Mouse (Mus musculus) midbrain, embryonic 12.5 days (tissue): ENCODE data around the gene Ryr2. TPM values are rescaled to one million over a fixed set of nuclear protein-coding genes. Genes with fewer than 3 reads are reported as not detected.
A peak's percentile ranks its signal among the peaks of the same experiment; 100 is the strongest.
"Not testable (repeated sequence)": the region's sequence is repeated elsewhere in the genome, so short reads cannot be mapped to it uniquely, and the experiment has no call there.

Source experiments
- ATAC-seq: fragments of 200-750 bp; cut with Nextera tagmentation; 2 replicates; pipeline ENCODE4 v1.8.0; 2017; ENCODE audit warnings: low read depth, moderate TSS enrichment, moderate library complexity; ENCODE audit not compliant: low FRiP score
- H3K27ac ChIP-seq: fragments of 300-500 bp; sonication (generic); replicated peaks from 2 replicates; pipeline ENCODE4 v1.5.1; 2016; ENCODE audit warnings: mild to moderate bottlenecking
- H3K27me3 ChIP-seq: fragments of 300-500 bp; sonication (generic); 2 replicates; pipeline ENCODE4 v1.6.1; 2016; ENCODE audit warnings: mild to moderate bottlenecking
- H3K36me3 ChIP-seq: fragments of 300-500 bp; sonication (generic); 2 replicates; pipeline ENCODE4 v1.6.1; 2016
- H3K4me1 ChIP-seq: fragments of 300-500 bp; sonication (generic); 2 replicates; pipeline ENCODE4 v1.6.1; 2016
- H3K4me2 ChIP-seq: fragments of 300-500 bp; sonication (generic); replicated peaks from 2 replicates; pipeline ENCODE4 v1.6.1; 2016; ENCODE audit warnings: mild to moderate bottlenecking, moderate library complexity
- H3K4me3 ChIP-seq: fragments of 300-500 bp; sonication (generic); 2 replicates; pipeline ENCODE4 v1.5.1; 2016; ENCODE audit warnings: mild to moderate bottlenecking
- H3K9ac ChIP-seq: fragments of 300-500 bp; sonication (generic); replicated peaks from 2 replicates; pipeline ENCODE4 v1.6.1; 2016; ENCODE audit warnings: mild to moderate bottlenecking, moderate library complexity
- H3K9me3 ChIP-seq: fragments of 300-500 bp; sonication (generic); 2 replicates; pipeline ENCODE4 v1.6.1; 2016; ENCODE audit warnings: mild to moderate bottlenecking
- WGBS: fragments of 180-500 bp; shearing (Covaris S2); methylation state at CpG from one replicate; pipeline ENCODE4 v1.1.7; 2016; 5-methylcytosine and 5-hydroxymethylcytosine counted together
- polyA plus RNA-seq: library from polyadenylated mRNA; unstranded; fragments of >200 nt; fragmentation: Nextera tagmentation; extraction: Ambion mirVana; gene quantifications from 2 replicates; pipeline ENCODE4 v1.2.1, GENCODE M21; 2016

Ryr2 gene
- polyA plus RNA-seq, 1 experiment from 2014 or later = 0.70 TPM

- H3K4me3 ChIP-seq = no peak overlapping the region
- no peaks in the 10 kb centered on the region for H3K9me3 ChIP-seq
- H3K4me2 ChIP-seq = no peak overlapping the region
- H3K36me3 ChIP-seq = no peaks in the 10 kb centered on the region
- no peaks in the 10 kb centered on the region for H3K4me1 ChIP-seq
- no peaks in the 10 kb centered on the region for H3K27me3 ChIP-seq
- ATAC-seq = 0 out of 2 replicates have a peak, but pooled peaks have one; percentile 30
- H3K9ac ChIP-seq = no peak overlapping the region
- H3K27ac ChIP-seq = no peak overlapping the region
Measured at GRCm38 (mm10) chr13:11959488-11960174, 147.1 kb downstream of the Ryr2 start.

GRCm38 (mm10) chr13:11958854-11959253, 147.9 kb downstream of the Ryr2 start:
- ATAC-seq = no peak
- H3K36me3 ChIP-seq = no peaks in the 10 kb centered on the region
- no peak overlapping the region for H3K27ac ChIP-seq
- H3K4me3 ChIP-seq = no peak overlapping the region
- 77% methylated on average over 3 of the region's 3 CpGs for WGBS
- H3K4me1 ChIP-seq = no peaks in the 10 kb centered on the region
- H3K9me3 ChIP-seq = no peaks in the 10 kb centered on the region
- no peaks in the 10 kb centered on the region for H3K27me3 ChIP-seq
- no peak overlapping the region for H3K9ac ChIP-seq
- H3K4me2 ChIP-seq = no peak overlapping the region

- no peak overlapping the region for H3K4me3 ChIP-seq
- ATAC-seq = no peak
- H3K27me3 ChIP-seq = no peaks in the 10 kb centered on the region
- whole genome bisulfite sequencing = 90% methylated on average over 4 of the region's 4 CpGs
- no peak overlapping the region for H3K27ac ChIP-seq
- H3K4me2 ChIP-seq = no peak overlapping the region
- H3K9me3 ChIP-seq = no peaks in the 10 kb centered on the region
- H3K36me3 ChIP-seq = no peaks in the 10 kb centered on the region
- no peak overlapping the region for H3K9ac ChIP-seq
- no peaks in the 10 kb centered on the region for H3K4me1 ChIP-seq
Measured at GRCm38 (mm10) chr13:11958271-11958670, 148.5 kb downstream of the Ryr2 start.

- Histone ChIP-seq H3K4me3 (no peak overlapping the region), H3K27me3 (no peaks in the 10 kb centered on the region), H3K4me2 (no peak overlapping the region), H3K4me1 (no peaks in the 10 kb centered on the region), H3K27ac (no peak overlapping the region), H3K9me3 (no peaks in the 10 kb centered on the region), H3K36me3 (no peaks in the 10 kb centered on the region), H3K9ac (no peak overlapping the region)
- no peak for ATAC-seq
- WGBS = 70% methylated on average over 3 of the region's 3 CpGs
Measured at GRCm38 (mm10) chr13:11951951-11952350, 154.8 kb downstream of the Ryr2 start.

- Histone ChIP-seq H3K4me3 (no peak overlapping the region), H3K27me3 (no peaks in the 10 kb centered on the region), H3K36me3 (no peaks in the 10 kb centered on the region), H3K4me1 (no peaks in the 10 kb centered on the region), H3K4me2 (no peak overlapping the region), H3K9me3 (no peaks in the 10 kb centered on the region), H3K9ac (no peak overlapping the region), H3K27ac (no peak overlapping the region)
- WGBS = 98% methylated on average over 2 of the region's 2 CpGs
- ATAC-seq = no peak
Measured at GRCm38 (mm10) chr13:11945740-11946139, 161.0 kb downstream of the Ryr2 start.

- H3K4me1 ChIP-seq = no peaks in the 10 kb centered on the region
- H3K9ac ChIP-seq = no peak overlapping the region
- H3K27ac ChIP-seq = no peak overlapping the region
- WGBS = 91% methylated on average over 4 of the region's 4 CpGs
- ATAC-seq = no peak
- H3K4me3 ChIP-seq = no peak overlapping the region
- no peak overlapping the region for H3K4me2 ChIP-seq
- H3K27me3 ChIP-seq = no peaks in the 10 kb centered on the region
- no peaks in the 10 kb centered on the region for H3K36me3 ChIP-seq
- H3K9me3 ChIP-seq = no peaks in the 10 kb centered on the region
Measured at GRCm38 (mm10) chr13:11941724-11942123, 165.0 kb downstream of the Ryr2 start.

GRCm38 (mm10) chr13:11934297-11935060, 172.3 kb downstream of the Ryr2 start:
- not testable (repeated sequence) for H3K27me3 ChIP-seq, H3K9me3 ChIP-seq, H3K27ac ChIP-seq, ATAC-seq, H3K36me3 ChIP-seq, H3K9ac ChIP-seq, H3K4me1 ChIP-seq, H3K4me2 ChIP-seq, H3K4me3 ChIP-seq
- WGBS = 64% methylated on average over 3 of the region's 3 CpGs

- Histone ChIP-seq H3K9me3 (no peaks in the 10 kb centered on the region), H3K4me1 (no peaks in the 10 kb centered on the region), H3K4me3 (no peak overlapping the region), H3K36me3 (no peaks in the 10 kb centered on the region), H3K4me2 (no peak overlapping the region), H3K27me3 (no peaks in the 10 kb centered on the region), H3K9ac (no peak overlapping the region), H3K27ac (no peak overlapping the region)
- no peak for ATAC-seq
Measured at GRCm38 (mm10) chr13:11933334-11933733, 173.4 kb downstream of the Ryr2 start.

- no peaks in the 10 kb centered on the region for H3K9me3 ChIP-seq
- no peak for ATAC-seq
- H3K4me1 ChIP-seq = no peaks in the 10 kb centered on the region
- no peak overlapping the region for H3K4me2 ChIP-seq
- H3K27ac ChIP-seq = no peak overlapping the region
- H3K27me3 ChIP-seq = no peaks in the 10 kb centered on the region
- 96% methylated on average over 3 of the region's 3 CpGs for WGBS
- H3K4me3 ChIP-seq = no peak overlapping the region
- H3K36me3 ChIP-seq = no peaks in the 10 kb centered on the region
- H3K9ac ChIP-seq = no peak overlapping the region
Measured at GRCm38 (mm10) chr13:11928709-11929108, 178.0 kb downstream of the Ryr2 start.

GRCm38 (mm10) chr13:11927727-11928126, 179.0 kb downstream of the Ryr2 start:
- H3K4me2 ChIP-seq = no peak overlapping the region
- no peaks in the 10 kb centered on the region for H3K4me1 ChIP-seq
- WGBS = 86% methylated on average over 4 of the region's 4 CpGs
- H3K27ac ChIP-seq = no peak overlapping the region
- H3K9ac ChIP-seq = no peak overlapping the region
- H3K9me3 ChIP-seq = no peaks in the 10 kb centered on the region
- H3K27me3 ChIP-seq = no peaks in the 10 kb centered on the region
- H3K36me3 ChIP-seq = no peaks in the 10 kb centered on the region
- H3K4me3 ChIP-seq = no peak overlapping the region
- no peak for ATAC-seq

- no peaks in the 10 kb centered on the region for H3K36me3 ChIP-seq
- ATAC-seq = peak; percentile 52; the same call in 1 of the 2 replicates
- WGBS = 72% methylated on average over 11 of the region's 11 CpGs
- no peaks in the 10 kb centered on the region for H3K27me3 ChIP-seq
- H3K4me3 ChIP-seq = no peak overlapping the region
- H3K4me2 ChIP-seq = no peak overlapping the region
- no peaks in the 10 kb centered on the region for H3K4me1 ChIP-seq
- H3K27ac ChIP-seq = no peak overlapping the region
- no peak overlapping the region for H3K9ac ChIP-seq
- H3K9me3 ChIP-seq = no peaks in the 10 kb centered on the region
Measured at GRCm38 (mm10) chr13:11926720-11927500, 179.8 kb downstream of the Ryr2 start.

GRCm38 (mm10) chr13:11926215-11926614, 180.5 kb downstream of the Ryr2 start:
- no peaks in the 10 kb centered on the region for H3K9me3 ChIP-seq
- no peak overlapping the region for H3K4me2 ChIP-seq
- H3K4me3 ChIP-seq = no peak overlapping the region
- no peak overlapping the region for H3K27ac ChIP-seq
- H3K9ac ChIP-seq = no peak overlapping the region
- H3K4me1 ChIP-seq = no peaks in the 10 kb centered on the region
- no peaks in the 10 kb centered on the region for H3K36me3 ChIP-seq
- H3K27me3 ChIP-seq = no peaks in the 10 kb centered on the region
- no peak for ATAC-seq
- 93% methylated on average over 2 of the region's 2 CpGs for WGBS
